Mouse (Mus musculus) limb, embryonic 11.5 days (tissue): ENCODE measurements around the gene Rap2b. TPM values are rescaled to one million over a fixed set of nuclear protein-coding genes. Genes with fewer than 3 reads are reported as not detected.
A peak's percentile ranks its signal among the peaks of the same experiment; 100 is the strongest.

Experiments used
- ATAC-seq: fragments of 200-750 bp; cut with Nextera tagmentation; 2 replicates; pipeline ENCODE4 v1.8.0; 2017; ENCODE audit warnings: low read depth; ENCODE audit not compliant: insufficient number of reproducible peaks, low FRiP score, low TSS enrichment
- DNase-seq: peaks from one replicate; pipeline ENCODE4 v3.0.0-alpha.2; 2015; ENCODE audit warnings: low spot score
- H3K27ac ChIP-seq: fragments of 300-500 bp; sonication (generic); replicated peaks from 2 replicates; pipeline ENCODE4 v1.5.1; 2014; ENCODE audit warnings: low read depth, mild to moderate bottlenecking, low read length
- H3K27me3 ChIP-seq: fragments of 300-500 bp; sonication (generic); 2 replicates; pipeline ENCODE4 v1.6.1; 2014; ENCODE audit warnings: mild to moderate bottlenecking, low read length, mixed read lengths; ENCODE audit not compliant: control insufficient read depth, insufficient read depth
- H3K36me3 ChIP-seq: fragments of 300-500 bp; sonication (generic); 2 replicates; pipeline ENCODE4 v1.6.1; 2014; ENCODE audit warnings: mild to moderate bottlenecking, low read length, moderate library complexity, mixed read lengths; ENCODE audit not compliant: control insufficient read depth, insufficient read depth
- H3K4me1 ChIP-seq: fragments of 300-500 bp; sonication (generic); 2 replicates; pipeline ENCODE4 v1.6.1; 2014; ENCODE audit warnings: low read length, mixed read lengths; ENCODE audit not compliant: control insufficient read depth, insufficient read depth
- H3K4me2 ChIP-seq: fragments of 300-500 bp; sonication (generic); 2 replicates; pipeline ENCODE4 v1.6.1; 2014; ENCODE audit warnings: low read depth, mild to moderate bottlenecking, moderate library complexity; ENCODE audit not compliant: severe bottlenecking
- H3K4me3 ChIP-seq: fragments of 300-500 bp; sonication (generic); 2 replicates; pipeline ENCODE4 v1.5.1; 2014; ENCODE audit warnings: low read depth, low read length
- H3K9ac ChIP-seq: fragments of 300-500 bp; sonication (generic); 2 replicates; pipeline ENCODE4 v1.6.1; 2014; ENCODE audit warnings: mild to moderate bottlenecking, low read length
- H3K9me3 ChIP-seq: fragments of 300-500 bp; sonication (generic); 2 replicates; pipeline ENCODE4 v1.6.1; 2016; ENCODE audit warnings: low read length; ENCODE audit not compliant: control insufficient read depth
- WGBS: fragments of 180-500 bp; shearing (Covaris S2); extraction: QIAGEN DNeasy Blood & Tissue Kit; methylation state at CpG from one replicate; pipeline ENCODE4 v1.1.7; 2014; 5-methylcytosine and 5-hydroxymethylcytosine counted together
- polyA plus RNA-seq: library from polyadenylated mRNA; unstranded; fragments of >200 nt; fragmentation: Nextera tagmentation; extraction: Ambion mirVana; gene quantifications from 2 replicates; pipeline ENCODE4 v1.2.1, GENCODE M21; 2014

The Rap2b gene
- polyA plus RNA-seq, 1 experiment from 2014 or later = 10.2 TPM

GRCm38 (mm10) chr3:61348036-61348614 lies 13.3 kb upstream of the Rap2b start:
- no peak overlapping the region for H3K9ac ChIP-seq
- no peaks in the 10 kb centered on the region for H3K9me3 ChIP-seq
- H3K36me3 ChIP-seq = no peaks in the 10 kb centered on the region
- WGBS = 80% methylated on average over 4 of the region's 4 CpGs
- ATAC-seq (no peak), DNase-seq (no peak)
- no peaks in the 10 kb centered on the region for H3K4me1 ChIP-seq
- H3K4me3 ChIP-seq = no peak overlapping the region
- H3K27me3 ChIP-seq = no peaks in the 10 kb centered on the region
- H3K4me2 ChIP-seq = no peak overlapping the region
- H3K27ac ChIP-seq = no peak overlapping the region

DNA sequence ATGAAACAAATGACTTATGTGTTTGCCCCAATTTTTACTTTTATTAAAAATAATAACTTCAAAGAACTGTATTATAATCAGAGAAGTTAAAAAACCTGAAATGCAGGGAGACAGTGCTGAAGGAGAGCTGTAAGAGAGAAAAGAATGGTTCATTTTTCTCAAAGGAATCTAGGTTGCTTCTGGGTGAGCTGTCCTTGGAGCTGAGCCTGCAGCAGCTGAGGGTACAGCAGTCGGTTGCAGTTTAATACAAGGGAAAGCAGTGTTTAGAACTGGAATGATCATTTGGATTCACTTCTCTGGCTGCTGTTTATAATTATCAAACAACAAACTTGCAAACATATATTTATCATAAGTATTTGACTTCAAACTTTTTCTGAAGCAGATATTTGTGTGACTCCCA lies 12.0 kb upstream of the Rap2b start:
- Histone ChIP-seq H3K4me3 (no peak overlapping the region), H3K4me2 (no peak overlapping the region), H3K4me1 (no peaks in the 10 kb centered on the region), H3K27me3 (no peaks in the 10 kb centered on the region), H3K27ac (no peak overlapping the region), H3K9ac (no peak overlapping the region), H3K36me3 (no peaks in the 10 kb centered on the region), H3K9me3 (no peaks in the 10 kb centered on the region)
- ATAC-seq = no peak
- DNase-seq = no peak
- WGBS = 92% methylated on average over 1 of the region's 1 CpGs

- Histone ChIP-seq H3K27me3 (no peaks in the 10 kb centered on the region), H3K9ac (no peak overlapping the region), H3K4me2 (no peak overlapping the region), H3K36me3 (no peaks in the 10 kb centered on the region), H3K4me1 (no peaks in the 10 kb centered on the region), H3K4me3 (no peak overlapping the region), H3K9me3 (no peaks in the 10 kb centered on the region), H3K27ac (no peak overlapping the region)
- DNase-seq (no peak), ATAC-seq (no peak)
- 62% methylated on average over 1 of the region's 1 CpGs for WGBS
Observed at GRCm38 (mm10) chr3:61355464-61355863, 6.0 kb upstream of the Rap2b start.

DNA sequence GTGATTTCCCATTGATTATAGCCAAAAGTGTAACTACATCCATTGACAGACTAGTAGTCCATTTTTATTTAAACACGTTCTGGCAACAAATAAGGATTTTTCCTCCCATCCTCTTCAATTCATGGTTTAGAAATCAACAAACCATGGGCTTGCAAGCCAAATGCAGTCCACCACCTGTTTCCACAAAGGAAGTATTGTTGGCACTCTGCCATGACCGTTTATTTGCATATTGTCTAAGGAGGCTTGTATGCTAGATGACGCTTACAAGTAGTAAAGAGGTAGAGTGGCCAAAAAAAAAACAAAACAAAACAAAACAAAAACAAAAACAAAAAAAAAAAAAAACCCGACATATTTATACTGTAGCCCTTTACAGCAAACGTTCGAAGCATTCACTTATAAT lies 3.3 kb upstream of the Rap2b start:
- no peak overlapping the region for H3K4me2 ChIP-seq
- H3K4me3 ChIP-seq = no peak overlapping the region
- no peaks in the 10 kb centered on the region for H3K36me3 ChIP-seq
- H3K27ac ChIP-seq = no peak overlapping the region
- no peak for ATAC-seq
- 82% methylated on average over 6 of the region's 6 CpGs for WGBS
- no peak overlapping the region for H3K9ac ChIP-seq
- no peaks in the 10 kb centered on the region for H3K27me3 ChIP-seq
- no peaks in the 10 kb centered on the region for H3K9me3 ChIP-seq
- no peak for DNase-seq
- 0 out of 2 replicates have a peak, but pooled peaks cover 3% of the 10 kb centered on the region for H3K4me1 ChIP-seq

GRCm38 (mm10) chr3:61358756-61359293 lies 2.6 kb upstream of the Rap2b start:
- DNase-seq (no peak), ATAC-seq (no peak)
- no peak overlapping the region for H3K9ac ChIP-seq
- H3K36me3 ChIP-seq = no peaks in the 10 kb centered on the region
- no peaks in the 10 kb centered on the region for H3K27me3 ChIP-seq
- no peak overlapping the region for H3K4me2 ChIP-seq
- H3K4me3 ChIP-seq = no peak overlapping the region
- H3K9me3 ChIP-seq = no peaks in the 10 kb centered on the region
- no peak overlapping the region for H3K27ac ChIP-seq
- H3K4me1 ChIP-seq = 0 out of 2 replicates have a peak, but pooled peaks cover 3% of the 10 kb centered on the region
- WGBS = 43% methylated on average over 7 of the region's 7 CpGs

- Histone ChIP-seq H3K4me1 (0 out of 2 replicates have a peak, but pooled peaks cover 3% of the 10 kb centered on the region), H3K27ac (no peak overlapping the region; the same call in 1 of the 2 replicates), H3K9me3 (no peaks in the 10 kb centered on the region), H3K4me3 (peak overlapping the region; percentile 87), H3K9ac (peak overlapping the region; percentile 60), H3K36me3 (no peaks in the 10 kb centered on the region), H3K4me2 (peak overlapping the region; percentile 66), H3K27me3 (no peaks in the 10 kb centered on the region)
- WGBS = 7% methylated on average over 9 of the region's 9 CpGs
- DNase-seq (no peak), ATAC-seq (no peak)
Observed at GRCm38 (mm10) chr3:61362821-61363160, 1.4 kb downstream of the Rap2b start.

- Histone ChIP-seq H3K4me3 (peak overlapping the region; percentile 87), H3K4me1 (0 out of 2 replicates have a peak, but pooled peaks cover 3% of the 10 kb centered on the region)
- peak; percentile 95 for ATAC-seq
Observed at GRCm38 (mm10) chr3:61363161-61363988, 1.9 kb downstream of the Rap2b start.

DNA sequence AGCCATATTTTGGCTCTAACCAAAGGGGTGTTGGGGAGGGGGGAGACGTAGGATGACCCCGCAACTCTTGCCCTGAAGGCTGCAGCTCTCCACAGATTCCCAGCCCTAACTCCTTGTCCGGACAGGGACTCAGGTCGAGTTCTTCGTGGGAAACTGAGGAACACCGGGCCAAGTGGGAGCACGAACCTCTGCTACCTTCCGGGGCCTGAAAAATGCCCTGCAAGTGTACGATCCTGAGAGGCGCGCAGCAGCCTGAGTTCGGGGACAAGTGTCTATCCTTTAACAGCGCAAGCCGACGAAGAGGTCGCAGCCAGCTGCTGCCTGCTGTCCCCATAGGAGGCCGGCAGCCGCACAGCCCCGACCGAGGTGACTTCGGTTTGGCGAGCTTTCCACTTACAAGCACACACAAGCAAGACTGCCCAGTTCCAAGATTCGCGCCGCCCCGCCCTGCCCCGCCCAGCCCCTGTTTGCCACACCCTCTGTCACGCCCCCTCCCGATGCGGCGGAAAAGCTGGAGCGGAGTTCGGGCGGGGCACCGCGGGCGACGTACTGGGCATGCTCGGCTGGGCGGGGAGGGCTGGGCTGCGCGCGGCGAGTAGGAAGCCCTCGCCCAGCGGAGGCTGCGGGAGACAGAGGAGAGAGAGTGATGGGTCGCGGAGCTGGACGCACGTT lies 2.7 kb downstream of the Rap2b start:
- DNase-seq (peak; percentile 96), ATAC-seq (peak; percentile 91)
- H3K27me3 ChIP-seq = no peaks in the 10 kb centered on the region
- H3K9ac ChIP-seq = peak overlapping the region; percentile 80
- 0 out of 2 replicates have a peak, but pooled peaks cover 3% of the 10 kb centered on the region for H3K4me1 ChIP-seq
- peak overlapping the region; percentile 87 for H3K4me3 ChIP-seq
- no peaks in the 10 kb centered on the region for H3K9me3 ChIP-seq
- peak overlapping the region; percentile 70 for H3K4me2 ChIP-seq
- under 1% methylated on average over 50 of the region's 51 CpGs for WGBS
- no peak overlapping the region; the same call in 1 of the 2 replicates for H3K27ac ChIP-seq
- no peaks in the 10 kb centered on the region for H3K36me3 ChIP-seq

More at GRCm38 (mm10) chr3:61363161-61363988, 1.9 kb downstream of the Rap2b start:
- Histone ChIP-seq H3K36me3 (no peaks in the 10 kb centered on the region), H3K27ac (peak overlapping the region; percentile 24), H3K4me2 (peak overlapping the region; percentile 70), H3K9me3 (no peaks in the 10 kb centered on the region), H3K9ac (peak overlapping the region; percentile 60), H3K27me3 (no peaks in the 10 kb centered on the region)
- DNase-seq = peak; percentile 92
- under 1% methylated on average over 30 of the region's 30 CpGs for WGBS
